Mouse (Mus musculus) adrenal gland, postnatal 14 days (tissue): ENCODE measurements at regions not wholly inside any gene's neighbourhood (a gene's known extent, or its start where the extent isn't known, plus 50 kb on each side); places are given as distances from the start of the nearest gene placed in this dataset.

ENCODE experiments used
- DNase-seq: peaks from one replicate; pipeline ENCODE4 v3.0.0; 2021; ENCODE audit warnings: mixed read lengths

DNA sequence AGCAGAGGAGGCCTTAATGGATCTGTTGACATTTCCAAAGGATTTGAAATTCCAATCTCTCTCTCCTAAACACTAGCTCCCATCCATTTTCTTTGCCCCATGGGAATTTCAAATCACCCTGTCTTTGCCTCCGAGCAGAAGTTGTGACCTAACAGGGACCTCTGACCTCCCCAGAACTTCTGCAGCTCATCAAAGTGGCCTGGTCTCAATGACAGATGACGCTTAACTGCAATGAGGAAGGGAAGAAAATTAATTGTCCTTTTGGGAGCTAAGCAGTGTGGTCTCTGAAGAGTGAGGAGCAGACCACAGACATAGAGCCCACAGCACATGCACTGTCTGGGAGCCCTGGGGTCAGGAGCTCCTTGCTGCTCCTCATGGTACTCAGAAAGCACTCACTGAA, 155.3 kb downstream of the Tox3 start:
- no peak for DNase-seq

DNA sequence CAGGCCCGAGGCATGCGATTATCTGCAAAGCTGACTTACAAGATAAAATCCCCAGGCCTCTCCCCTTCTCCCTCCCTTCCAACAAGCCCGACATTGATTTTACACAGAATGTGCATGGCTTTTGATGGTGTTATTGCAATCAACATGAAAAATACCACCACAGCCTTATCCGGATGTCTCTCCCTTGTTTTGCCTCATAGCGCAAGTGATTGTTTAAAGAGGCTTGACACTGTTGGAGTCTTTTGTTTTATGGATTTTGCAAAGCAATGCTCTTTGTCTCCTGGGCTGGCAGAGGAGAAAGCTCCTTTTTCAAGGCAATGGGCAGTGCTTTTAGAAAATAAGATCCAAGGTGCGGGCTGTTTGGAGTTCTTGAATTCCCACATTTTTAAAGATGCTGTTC, 165.3 kb downstream of the Tox3 start:
- DNase-seq, result no peak

DNA sequence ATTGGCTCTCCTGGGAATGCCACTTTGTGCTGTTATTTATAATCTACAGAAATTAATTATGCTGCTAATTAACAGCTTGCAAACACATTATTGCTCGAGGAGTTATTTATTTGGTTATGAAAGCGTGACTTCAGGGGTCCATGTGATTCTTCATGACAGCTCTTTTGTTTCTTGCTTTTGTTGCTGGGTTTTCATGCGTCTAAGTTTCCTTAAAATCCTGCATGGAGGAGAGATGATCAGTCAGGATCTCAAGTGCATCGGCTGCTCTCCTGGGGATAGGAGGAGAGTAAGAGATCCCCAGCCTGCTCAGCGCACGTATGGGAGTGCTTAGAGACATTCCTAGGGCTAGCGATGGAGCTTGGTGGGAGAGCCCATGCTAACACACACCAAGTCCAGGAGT, 171.4 kb downstream of the Tox3 start:
- no peak for DNase-seq

DNA sequence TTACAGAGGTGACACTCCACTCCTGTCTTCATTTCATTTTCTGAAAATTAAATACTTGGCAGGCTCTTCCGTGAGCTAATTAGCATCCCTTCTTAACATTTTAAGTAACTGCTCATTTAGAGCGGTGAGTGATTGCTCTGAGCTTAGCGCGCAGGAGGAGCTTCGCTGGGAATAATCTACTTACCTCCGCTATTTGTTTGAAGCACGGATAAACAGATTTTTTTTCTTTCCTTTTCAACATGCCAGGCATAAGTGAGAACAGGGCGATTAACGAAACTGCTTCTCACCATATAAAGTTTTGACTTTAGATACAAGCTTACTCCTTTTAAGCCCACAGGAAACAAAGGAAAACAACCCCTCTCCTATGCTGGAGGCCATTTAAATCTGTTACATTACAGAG, 171.8 kb downstream of the Tox3 start:
- no peak for DNase-seq

DNA sequence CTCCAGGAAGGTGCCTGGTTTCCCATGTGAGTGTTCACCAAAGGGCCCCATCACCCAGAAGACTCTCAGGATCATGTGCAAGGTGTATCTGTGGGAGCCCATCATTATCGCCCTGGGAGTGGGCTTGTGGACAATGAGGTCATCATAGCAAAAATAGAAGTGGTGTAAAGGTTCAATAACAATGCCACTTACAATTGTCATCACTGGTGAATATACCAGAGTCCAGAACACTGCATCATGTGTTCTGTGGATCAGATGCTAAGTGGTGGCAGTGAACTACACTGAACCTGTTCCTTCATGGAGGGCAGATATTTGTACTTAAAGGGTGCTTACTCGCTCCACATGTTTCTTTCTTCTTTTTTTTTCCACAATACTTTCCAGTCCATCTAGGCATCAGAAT, 181.5 kb downstream of the Tox3 start:
- no peak for DNase-seq

DNA sequence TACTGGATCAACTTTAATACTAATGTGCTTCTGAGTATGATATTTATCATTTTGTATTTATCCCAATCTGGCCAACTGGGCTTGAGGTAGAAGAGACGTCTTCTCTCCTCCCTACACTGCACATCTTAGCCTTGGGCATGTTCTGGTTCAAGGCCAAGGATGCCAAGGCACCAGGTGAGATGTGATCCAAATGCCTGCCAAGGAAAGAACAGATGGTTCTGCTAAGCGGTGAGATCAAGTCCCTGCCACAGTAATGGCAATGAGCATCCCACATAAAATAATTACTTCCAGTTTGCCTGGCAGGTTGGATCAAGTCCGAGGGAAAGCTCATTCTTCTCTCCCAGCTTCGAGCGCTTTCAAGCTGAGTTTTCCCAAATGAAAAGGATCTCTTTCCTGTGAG, 196.7 kb downstream of the Tox3 start:
- no peak for DNase-seq

DNA sequence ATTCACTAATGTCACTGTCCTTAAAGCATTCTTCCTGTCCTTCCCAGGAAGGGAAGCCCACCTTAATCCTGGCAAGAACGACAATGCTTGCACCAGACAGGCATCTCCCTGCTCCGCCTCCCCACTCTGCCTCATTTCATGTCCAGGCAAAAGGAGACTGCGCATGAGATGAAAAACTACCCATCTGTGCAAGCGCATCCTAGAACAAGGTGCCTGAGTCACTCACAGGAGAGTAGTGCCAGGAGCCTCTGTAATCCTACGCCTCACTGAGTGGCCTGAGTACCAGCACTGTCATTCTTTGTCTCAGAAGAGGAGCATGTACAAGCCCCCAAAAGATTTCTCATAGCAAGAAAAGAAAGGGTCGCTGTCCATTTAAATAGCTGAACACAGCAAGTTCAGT, 198.2 kb downstream of the Tox3 start:
- no peak for DNase-seq

DNA sequence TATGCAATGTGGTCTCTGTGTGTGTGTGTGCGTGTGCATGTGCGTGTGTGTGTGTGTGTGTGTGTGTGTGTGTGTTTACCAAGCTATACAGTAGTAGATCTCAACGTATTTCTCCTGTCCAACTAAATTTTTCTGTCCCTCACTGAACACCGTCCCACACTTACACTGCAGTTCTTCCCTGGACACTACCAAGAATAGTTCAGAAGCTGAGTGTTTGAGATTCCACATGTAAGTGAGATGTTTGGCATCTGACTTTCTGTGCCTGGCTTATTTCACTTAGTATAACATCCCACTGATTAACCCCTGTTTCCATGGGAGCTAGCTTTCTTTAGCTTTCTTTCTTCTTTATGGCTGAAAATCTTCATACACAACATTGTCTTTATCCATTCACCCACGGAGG, 213.5 kb downstream of the Tox3 start:
- DNase-seq, result no peak

DNA sequence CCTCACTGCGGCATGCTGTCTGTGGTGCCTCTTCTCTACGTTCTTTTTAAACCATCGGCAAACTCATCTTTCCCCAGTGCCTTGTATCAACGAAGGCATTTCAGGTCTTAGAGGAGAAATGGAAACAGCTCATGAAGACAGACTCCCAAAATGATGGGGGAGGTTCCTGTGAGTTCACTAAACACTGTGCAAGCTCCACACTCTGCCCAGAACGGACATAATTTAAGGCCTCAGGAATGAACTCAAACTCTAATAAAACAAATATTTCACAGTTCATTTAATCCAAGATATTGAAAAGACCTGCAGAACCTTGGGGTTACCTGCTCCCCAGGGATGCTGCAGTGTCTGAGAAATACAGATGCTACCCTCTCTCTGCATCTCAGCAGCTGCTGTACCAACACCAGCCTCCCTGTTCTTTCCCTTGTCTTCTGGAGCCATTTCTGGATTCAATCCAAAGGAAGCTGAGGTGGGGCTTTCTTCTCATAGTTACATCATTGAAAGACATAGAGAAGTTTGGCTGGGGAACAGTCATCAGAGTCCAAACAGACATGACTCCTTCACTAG, 217.4 kb downstream of the Tox3 start:
- no peak for DNase-seq

DNA sequence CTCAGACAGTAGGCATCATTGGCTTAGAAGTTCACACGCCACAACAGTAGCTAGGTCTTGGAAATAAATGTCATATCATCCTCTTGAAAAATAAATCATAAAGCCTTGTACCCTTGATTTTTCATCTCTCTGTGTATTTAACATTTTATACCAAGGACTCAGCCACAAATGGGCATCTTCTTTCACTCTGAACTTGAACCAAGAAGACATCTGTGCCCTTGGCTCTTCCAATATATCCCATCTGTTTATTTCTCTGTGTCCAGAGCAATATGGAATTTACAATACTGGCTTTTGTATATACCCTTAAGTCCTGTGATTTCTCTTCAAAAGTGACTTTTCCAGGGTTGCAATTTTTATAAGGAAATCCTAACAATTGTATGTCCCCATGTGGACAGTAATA, 222.7 kb downstream of the Tox3 start:
- DNase-seq, result no peak

DNA sequence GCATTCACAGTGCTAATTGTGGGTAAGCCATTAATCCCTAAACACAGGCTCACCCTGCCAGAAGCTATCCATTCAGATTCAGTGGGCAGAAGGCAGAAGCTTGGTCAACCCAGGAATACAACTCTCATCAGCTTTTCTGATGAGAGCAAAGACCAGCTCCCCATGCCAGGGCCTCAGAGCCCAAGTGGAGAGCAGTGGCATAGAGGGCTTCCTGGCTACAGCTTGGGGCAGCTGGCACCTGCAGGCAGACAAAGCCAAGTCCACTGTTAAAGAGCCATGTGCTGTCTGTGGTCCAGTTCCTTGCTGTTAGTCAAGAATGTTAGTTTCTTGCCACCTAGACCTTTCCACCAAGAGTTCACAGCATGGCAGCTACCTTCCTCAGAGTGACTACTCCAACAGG, 225.0 kb downstream of the Tox3 start:
- DNase-seq, result no peak

DNA sequence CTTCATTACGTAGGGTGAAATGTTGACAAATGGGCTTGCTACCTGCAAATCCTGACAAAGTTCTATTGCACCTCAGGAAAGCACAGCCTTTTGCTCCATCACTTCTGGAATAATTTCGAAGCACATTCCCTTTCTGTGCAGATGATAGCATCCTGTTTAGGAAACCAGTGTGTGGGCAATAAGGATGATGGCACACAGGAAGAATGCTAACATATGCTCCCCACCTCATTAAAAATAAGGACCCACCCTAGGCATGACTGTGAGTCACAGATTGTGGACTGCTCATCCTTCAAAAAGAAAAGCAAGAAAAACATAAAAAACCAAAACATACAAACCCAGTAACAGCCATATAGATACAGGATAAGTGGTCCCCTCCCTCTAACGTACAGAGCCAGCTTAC, 226.2 kb downstream of the Tox3 start:
- DNase-seq, result no peak

DNA sequence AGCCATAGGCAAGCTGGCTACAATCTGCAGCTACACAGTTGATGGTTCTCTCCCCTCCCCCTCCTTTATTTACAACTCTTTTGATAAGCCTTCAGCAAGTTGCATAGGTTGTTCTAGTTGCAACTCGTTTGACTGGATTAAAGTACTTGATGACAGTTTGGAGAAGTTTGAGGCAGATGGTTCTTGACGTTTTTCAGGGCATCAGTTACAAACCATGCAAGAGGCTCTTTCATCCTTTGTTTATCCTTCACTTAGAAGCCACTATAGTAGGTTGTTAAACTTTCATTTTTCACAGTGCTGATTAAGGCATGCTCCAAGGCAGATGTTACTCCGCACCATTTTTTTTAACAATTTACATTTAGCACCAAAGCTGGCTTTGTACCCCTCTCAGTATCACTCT, 227.1 kb downstream of the Tox3 start:
- DNase-seq, result no peak

DNA sequence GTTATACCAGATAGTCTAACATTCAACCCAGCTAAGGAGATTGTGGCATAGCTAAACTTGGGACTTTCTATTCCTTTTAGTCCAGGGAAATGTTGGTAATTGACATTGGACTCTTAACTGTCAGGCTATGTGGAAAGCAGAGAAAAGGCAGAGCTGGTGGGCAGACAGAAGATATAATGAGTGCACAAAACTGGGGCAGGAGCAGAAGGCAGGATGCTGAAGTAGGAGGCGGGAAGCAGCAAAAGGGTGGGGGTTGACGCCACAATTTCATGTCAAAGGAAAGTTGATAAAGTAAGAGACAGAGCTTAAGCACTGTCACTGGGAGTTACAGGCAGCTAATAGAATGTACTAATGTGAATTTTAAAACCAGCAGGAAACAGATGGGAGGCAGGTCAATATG, 232.7 kb downstream of the Tox3 start:
- DNase-seq, result no peak

DNA sequence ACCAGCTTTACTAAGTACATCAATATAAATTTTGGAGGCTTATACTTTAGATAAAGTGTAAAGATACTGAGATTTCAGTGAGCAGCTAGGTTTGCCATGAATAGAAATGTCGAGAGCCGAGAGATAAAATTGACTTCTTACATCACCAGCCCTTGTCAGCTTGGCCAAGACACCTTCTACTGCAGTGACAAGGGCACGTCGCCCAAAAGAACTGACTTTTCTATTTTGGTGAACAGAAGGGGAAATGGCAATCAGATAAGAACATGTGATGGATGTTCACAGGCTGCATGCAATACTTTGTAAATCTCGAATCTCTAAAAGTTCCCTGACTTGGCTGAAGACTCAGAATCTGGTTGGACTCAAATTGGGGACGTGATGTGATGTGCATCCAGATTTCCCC, 247.6 kb downstream of the Tox3 start:
- DNase-seq, result no peak

DNA sequence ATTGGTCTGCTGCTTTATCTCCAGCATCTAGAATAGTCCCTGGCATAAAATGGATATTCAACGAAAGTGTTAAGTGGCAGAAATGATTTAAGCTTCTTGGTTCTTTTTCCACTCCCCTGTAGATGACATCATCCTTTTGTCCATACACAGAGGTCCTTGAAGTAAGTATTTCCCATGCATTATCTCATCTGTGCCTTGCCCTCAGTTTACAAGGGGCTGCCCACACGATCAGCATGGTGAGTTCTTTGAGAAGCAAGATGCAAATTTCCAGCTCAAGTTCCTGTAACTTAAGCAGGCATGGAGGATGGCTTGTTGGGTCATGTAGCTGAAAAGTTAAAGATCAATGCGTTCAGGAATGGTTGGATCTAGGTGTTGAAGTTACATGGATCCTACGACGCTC, 265.5 kb downstream of the Tox3 start:
- DNase-seq, result no peak

DNA sequence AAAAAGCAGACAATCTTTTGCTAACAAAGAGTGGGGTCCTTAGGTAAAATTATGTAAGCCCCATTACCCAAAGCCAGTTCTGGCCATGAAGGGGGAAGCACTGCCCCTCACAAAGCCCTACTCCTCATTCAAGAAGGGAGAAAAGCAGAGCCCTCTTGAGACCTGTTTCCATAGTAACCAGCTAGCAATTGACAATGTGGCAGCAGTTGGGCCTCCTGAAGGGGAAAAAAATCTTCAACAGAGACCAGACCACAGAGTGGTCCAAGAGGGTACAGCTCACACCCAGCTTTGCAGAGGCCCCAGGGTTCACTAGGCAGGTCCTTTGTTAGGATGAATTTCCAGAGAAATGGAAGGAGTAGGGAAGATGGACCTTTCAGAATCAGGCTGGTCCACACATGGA, 271.8 kb downstream of the Tox3 start:
- DNase-seq, result no peak

DNA sequence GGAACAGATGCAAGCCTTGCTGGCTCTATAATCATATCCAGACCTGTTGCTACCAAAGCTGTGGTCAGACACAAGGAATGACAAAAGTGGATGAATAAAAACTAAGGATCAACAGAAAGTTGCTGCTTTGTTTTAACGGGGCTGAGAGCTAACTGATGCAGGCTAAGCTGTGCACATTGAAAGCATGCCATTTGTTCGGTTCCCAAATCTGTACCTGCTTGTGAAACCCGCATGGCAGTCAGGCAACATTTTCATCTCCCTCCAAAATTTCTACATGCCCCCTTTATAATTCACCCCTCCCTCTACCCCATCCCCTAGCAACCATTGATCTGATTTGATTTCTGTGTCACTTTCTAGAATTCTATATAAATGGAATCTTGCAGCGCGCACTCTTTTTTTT, 272.3 kb downstream of the Tox3 start:
- no peak for DNase-seq

DNA sequence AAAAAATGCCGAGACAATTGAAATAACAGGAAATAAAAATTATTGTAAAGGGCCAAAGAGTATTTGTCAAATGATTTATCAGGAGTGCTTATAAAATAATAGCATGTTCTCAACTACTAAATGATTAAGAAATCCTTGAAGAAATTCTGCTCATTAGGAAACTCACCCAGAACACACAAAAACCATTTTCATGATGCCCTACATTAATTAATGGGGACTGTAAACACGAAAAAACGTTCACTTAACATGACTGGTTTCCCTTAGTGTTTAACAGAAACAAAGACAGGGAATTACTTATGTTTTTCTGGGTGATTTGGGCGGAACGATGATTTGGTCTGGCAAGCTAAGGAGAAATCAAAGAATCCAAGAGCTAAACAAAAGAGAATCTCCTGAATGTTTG, 278.1 kb downstream of the Tox3 start:
- no peak for DNase-seq

DNA sequence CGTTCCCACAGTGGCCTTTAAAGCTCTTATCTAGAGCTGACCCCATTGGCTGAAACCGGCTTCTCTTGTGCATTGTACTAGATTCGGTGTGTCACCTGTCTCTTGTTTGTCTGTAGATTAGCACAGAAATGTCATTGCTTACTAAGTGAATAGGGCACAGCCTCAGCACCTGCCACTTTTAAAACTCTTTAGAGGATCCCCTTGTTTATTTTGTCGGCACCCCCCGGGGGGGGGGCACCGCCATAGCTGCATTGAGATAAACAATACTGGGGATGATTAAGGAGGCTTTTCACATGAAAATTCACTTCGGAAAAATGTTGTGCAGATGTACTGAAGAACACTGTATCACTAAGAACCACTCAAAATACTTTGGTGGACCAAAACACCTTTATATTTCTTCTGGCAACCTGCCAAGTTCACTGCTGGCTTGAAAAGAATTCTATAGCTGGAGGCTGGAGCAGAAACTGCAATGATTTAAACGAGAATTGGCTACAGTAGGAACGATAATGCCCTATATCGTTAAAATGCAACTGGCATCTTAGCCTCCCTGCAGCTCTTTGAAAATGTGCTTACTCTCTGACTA, 278.6 kb downstream of the Tox3 start:
- DNase-seq, result no peak

DNA sequence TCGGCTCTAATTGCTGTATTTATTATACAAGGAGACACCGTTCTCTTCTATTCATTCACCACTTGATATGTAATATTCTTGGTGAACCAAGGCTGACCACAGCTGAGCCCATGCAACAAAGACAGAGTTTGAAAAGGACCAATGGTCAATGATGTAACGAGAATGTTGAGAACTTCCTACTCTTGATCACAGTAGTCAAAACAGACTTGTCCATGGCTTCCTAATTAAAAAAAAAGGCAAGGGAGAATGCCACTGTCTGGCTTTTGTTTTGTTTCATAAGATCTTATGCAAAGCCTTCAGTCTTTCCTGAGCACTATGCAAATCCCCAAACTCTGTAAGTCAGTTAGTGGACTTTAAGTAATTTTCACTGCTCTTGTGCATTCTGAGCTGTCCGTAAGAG, 279.7 kb downstream of the Tox3 start:
- no peak for DNase-seq

DNA sequence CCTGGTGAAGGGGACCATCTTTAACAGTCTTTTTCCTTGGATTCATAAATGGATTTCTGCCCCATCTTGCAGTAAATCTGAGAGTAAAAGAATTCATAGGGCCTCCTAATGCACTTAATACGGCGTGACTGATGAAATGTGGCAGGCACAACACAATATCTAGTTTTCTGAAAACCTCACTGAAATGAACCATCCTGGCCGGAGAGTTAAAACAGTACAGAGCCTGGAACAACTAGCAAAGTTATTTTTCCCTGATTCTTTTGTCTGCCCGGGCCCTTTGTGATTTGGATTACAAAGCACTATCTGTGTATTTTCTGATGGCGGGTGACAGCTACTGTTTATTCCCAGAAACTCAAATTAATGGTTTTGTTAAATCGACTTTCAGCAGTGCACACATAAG, 283.8 kb downstream of the Tox3 start:
- no peak for DNase-seq

DNA sequence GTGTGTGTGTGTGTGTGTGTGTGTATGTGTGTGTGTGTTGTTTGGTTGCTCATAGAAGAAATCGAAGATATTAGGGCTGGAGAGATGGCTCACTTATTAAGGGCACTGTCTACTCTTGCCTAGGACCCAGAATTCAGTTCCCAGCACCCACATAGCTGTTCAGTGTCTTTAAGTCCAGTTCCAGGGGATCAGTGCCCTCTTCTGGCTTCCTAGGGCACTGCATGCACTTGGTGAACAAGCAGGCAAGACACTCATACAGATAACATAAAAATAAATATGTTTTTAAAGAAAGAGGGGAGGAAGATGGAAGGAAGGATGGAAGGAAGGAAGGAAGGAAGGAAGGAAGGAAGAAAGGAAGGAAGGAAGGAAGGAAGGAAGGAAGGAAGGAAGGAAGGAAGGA, 284.9 kb downstream of the Tox3 start:
- DNase-seq, result no peak

DNA sequence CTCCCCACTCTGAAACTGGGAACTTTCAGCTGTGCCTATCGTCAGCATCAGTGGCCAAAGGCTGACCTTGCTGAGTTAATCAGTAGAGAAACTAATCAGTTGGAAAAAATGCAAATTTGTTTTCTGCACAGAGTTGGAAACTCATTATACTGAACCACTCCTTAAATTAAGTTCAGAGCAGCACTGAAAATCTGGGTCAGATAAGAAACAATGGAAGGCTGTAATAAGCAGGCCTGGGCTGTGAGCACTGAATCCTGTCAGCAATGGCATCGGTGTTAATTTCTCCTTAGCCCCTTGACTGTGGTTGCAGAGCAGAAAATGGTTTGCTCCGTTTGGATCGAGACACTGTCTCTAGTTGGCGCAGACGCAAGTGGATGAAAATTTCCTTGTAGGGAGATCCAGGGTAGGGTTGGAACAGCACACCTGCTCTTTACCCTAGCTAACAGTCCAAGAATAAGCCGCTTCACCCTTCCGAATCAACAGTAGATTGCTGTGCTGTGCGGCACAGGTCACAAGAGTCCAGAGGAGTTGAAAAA, 289.4 kb downstream of the Tox3 start:
- no peak for DNase-seq

DNA sequence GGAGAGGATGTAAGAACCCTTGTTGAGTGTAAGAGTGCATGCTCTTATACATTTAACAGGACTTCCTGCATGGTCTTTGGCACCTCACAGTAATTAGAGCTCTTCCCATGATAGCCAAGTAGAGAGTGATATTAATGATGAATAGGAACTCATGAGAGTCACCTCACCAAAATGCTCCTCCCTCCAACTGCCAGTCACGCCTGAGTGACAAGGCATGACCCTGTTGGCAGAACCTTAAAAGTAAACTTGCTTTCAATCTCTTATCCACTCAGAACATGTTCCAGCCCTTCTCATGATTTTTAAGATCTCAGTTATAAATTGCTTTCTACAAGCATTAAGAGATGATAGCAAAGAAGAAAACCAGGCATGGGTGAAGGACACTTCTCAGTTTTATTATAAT, 291.8 kb downstream of the Tox3 start:
- DNase-seq, result no peak
